Mouse (Mus musculus) midbrain, embryonic 14.5 days (tissue): ENCODE data around the gene Tcerg1l. TPM values are rescaled to one million over a fixed set of nuclear protein-coding genes. Genes with fewer than 3 reads are reported as not detected.

ENCODE experiments used
- ATAC-seq: fragments of 200-750 bp; cut with Nextera tagmentation; 2 replicates; pipeline ENCODE4 v1.8.0; 2017; ENCODE audit warnings: moderate number of reproducible peaks, moderate library complexity; ENCODE audit not compliant: low FRiP score, low TSS enrichment
- DNase-seq: peaks from one replicate; pipeline ENCODE4 v3.0.0-alpha.2; 2015
- H3K27ac ChIP-seq: fragments of 300-500 bp; sonication (generic); replicated peaks from 2 replicates; pipeline ENCODE4 v1.5.1; 2014; ENCODE audit warnings: mild to moderate bottlenecking, low read depth, low read length, moderate library complexity
- H3K27me3 ChIP-seq: fragments of 300-500 bp; sonication (generic); 2 replicates; pipeline ENCODE4 v1.6.1; 2014; ENCODE audit warnings: low read length, control low read depth, mixed read lengths; ENCODE audit not compliant: control insufficient read depth, insufficient read depth
- H3K36me3 ChIP-seq: fragments of 300-500 bp; sonication (generic); 2 replicates; pipeline ENCODE4 v1.6.1; 2014; ENCODE audit warnings: low read length, control low read depth; ENCODE audit not compliant: control insufficient read depth, insufficient read depth
- H3K4me1 ChIP-seq: fragments of 300-500 bp; sonication (generic); 2 replicates; pipeline ENCODE4 v1.6.1; 2014; ENCODE audit warnings: mild to moderate bottlenecking, antibody characterized with exemption, low read length, control low read depth; ENCODE audit not compliant: control insufficient read depth, insufficient read depth
- H3K4me2 ChIP-seq: fragments of 300-500 bp; sonication (generic); 2 replicates; pipeline ENCODE4 v1.6.1; 2014; ENCODE audit warnings: mild to moderate bottlenecking, low read length, moderate library complexity
- H3K4me3 ChIP-seq: fragments of 300-500 bp; sonication (generic); replicated peaks from 2 replicates; pipeline ENCODE4 v1.5.1; 2014; ENCODE audit warnings: low read depth, low read length
- H3K9ac ChIP-seq: fragments of 300-500 bp; sonication (generic); replicated peaks from 2 replicates; pipeline ENCODE4 v1.6.1; 2014; ENCODE audit warnings: mild to moderate bottlenecking, low read length, moderate library complexity
- H3K9me3 ChIP-seq: fragments of 300-500 bp; sonication (generic); 2 replicates; pipeline ENCODE4 v1.6.1; 2016; ENCODE audit warnings: low read length, control low read depth, mixed read lengths; ENCODE audit not compliant: control insufficient read depth
- whole genome bisulfite sequencing: fragments of 180-500 bp; shearing (Covaris S2); extraction: QIAGEN DNeasy Blood & Tissue Kit; methylation state at CpG from one replicate; pipeline ENCODE4 v1.1.7; 2014; 5-methylcytosine and 5-hydroxymethylcytosine counted together
- polyA plus RNA-seq: library from polyadenylated mRNA; unstranded; fragments of >200 nt; fragmentation: Nextera tagmentation; extraction: Ambion mirVana; gene quantifications from 2 replicates; pipeline ENCODE4 v1.2.1, GENCODE M21; 2014

Tcerg1l gene
- polyA plus RNA-seq, 1 experiment from 2014 or later = 18.7 TPM

DNA sequence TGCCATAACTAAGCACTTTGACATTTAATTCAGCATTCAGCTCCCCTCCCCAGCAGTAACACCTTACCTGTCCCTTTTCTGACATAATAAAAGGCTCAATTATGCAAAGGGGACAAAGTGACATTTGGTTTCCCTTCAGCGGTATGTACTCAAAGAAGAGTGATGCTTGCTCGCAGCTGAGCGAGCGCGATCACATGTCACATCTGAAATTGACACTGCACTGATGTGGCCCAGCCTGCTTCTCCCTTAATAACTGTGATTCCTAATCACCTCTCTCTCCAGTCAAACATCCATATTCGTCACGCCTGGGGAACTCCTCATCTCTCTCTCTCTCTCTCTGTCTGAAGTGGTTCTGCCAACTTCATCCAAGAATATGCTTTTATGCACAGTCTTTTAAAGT lies 126.2 kb downstream of the Tcerg1l start:
- peak; percentile 24 for DNase-seq
- H3K4me1 ChIP-seq = no peaks in the 10 kb centered on the region
- H3K36me3 ChIP-seq = no peaks in the 10 kb centered on the region
- 64% methylated on average over 7 of the region's 7 CpGs for whole genome bisulfite sequencing
- no peak overlapping the region for H3K4me3 ChIP-seq
- no peak overlapping the region for H3K9ac ChIP-seq
- no peak overlapping the region for H3K27ac ChIP-seq
- H3K4me2 ChIP-seq = no peak overlapping the region
- H3K27me3 ChIP-seq = no peaks in the 10 kb centered on the region
- H3K9me3 ChIP-seq = no peaks in the 10 kb centered on the region
- ATAC-seq = no peak

DNA sequence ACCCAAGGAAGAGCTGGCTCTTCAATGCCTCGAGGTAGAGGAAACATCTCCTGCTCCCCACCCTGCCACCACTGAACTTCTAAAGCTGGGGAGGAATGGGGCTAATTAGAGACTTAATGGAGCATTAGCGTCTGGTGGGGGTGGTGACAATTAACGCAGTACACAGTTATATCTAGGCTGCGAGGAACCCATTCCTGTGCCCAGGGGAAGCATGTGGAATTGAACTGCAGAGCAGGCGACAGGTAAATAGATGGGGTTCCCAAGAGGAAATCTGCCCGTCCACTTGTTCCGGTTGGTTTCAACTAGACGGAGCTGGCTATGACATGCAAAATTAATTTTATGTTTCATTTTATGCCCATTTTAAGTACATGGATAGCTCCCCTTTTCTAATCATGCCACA lies 128.1 kb downstream of the Tcerg1l start:
- no peaks in the 10 kb centered on the region for H3K9me3 ChIP-seq
- H3K27ac ChIP-seq = no peak overlapping the region
- no peak overlapping the region for H3K4me3 ChIP-seq
- WGBS = 82% methylated on average over 8 of the region's 8 CpGs
- DNase-seq (no peak), ATAC-seq (no peak)
- H3K4me1 ChIP-seq = no peaks in the 10 kb centered on the region
- H3K4me2 ChIP-seq = no peak overlapping the region
- H3K27me3 ChIP-seq = no peaks in the 10 kb centered on the region
- H3K9ac ChIP-seq = no peak overlapping the region
- no peaks in the 10 kb centered on the region for H3K36me3 ChIP-seq

DNA sequence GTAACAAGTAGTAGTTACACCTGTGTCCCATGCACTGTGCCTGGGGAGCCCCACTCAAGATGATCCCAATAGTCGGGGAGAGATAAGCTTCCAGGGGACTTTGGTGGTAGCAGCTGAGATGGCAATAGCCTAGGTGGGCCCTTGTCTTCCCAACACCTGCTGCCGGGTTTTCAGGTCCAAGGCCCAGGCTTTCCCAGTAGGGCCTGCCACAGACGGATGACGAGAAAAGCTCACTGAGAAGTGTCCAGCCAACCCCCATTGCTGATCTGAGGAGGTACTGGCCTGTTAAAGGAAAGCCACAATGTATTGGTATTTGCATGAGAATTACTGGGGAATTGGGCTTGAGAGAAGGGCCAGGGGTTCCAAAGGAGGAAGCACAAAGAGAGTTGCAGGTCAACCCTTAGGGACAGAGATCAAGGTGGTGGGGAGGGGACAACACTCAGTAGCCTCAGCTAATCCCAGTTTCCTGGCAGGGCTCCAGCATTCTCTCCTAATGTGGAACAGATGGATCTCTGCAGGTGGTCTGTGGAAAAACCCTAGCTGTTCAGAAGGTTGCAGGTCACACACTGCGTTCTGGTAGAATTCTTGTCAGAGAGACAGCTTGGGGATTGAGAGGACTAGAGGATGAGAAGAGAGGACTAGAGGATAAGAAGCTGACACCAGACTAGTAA lies 129.4 kb downstream of the Tcerg1l start:
- no peaks in the 10 kb centered on the region for H3K36me3 ChIP-seq
- H3K27ac ChIP-seq = no peak overlapping the region
- DNase-seq (peak; percentile 43), ATAC-seq (no peak)
- no peaks in the 10 kb centered on the region for H3K4me1 ChIP-seq
- no peak overlapping the region for H3K9ac ChIP-seq
- H3K4me2 ChIP-seq = no peak overlapping the region
- WGBS = 43% methylated on average over 5 of the region's 5 CpGs
- no peak overlapping the region for H3K4me3 ChIP-seq
- H3K27me3 ChIP-seq = no peaks in the 10 kb centered on the region
- no peaks in the 10 kb centered on the region for H3K9me3 ChIP-seq

DNA sequence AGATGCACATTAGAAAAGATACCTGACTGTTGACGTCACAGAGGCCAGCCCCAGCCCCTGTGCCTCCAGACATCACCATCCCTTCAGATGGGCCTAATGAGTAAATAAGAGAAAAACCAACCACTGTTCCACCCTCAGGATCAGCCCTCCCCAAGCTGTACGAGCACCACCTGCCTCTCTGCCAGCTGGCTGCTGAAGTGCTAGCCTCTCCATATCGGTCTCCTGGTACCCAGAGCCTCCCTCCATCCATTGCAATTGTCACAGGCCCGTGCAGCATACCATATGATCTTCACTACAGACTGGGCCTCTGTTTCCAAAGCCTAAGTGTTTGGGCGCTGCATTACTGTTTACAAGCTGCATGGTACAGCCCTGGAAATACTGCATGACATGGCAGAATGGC lies 148.9 kb downstream of the Tcerg1l start:
- no peak for ATAC-seq
- 77% methylated on average over 5 of the region's 5 CpGs for WGBS
- H3K27ac ChIP-seq = no peak overlapping the region

DNA sequence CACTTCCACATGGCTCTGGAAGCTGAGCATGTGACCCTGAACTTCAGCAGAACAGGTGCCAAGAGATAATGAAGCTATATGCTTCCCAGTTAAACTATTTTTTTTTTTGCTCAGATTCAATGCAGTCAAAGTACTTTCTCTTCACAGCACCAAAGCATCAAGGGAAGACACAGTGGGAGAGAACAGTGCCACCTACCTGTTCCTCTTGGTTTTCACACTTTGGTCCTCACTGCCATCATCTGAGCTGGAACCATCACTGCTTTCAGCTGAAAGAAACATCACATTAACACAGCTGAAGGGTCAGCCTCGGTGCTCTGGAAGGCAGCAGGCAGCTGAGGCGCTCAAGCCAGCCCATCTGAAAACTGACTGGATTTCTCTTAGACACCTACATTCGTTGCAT lies 149.4 kb downstream of the Tcerg1l start:
- H3K9me3 ChIP-seq = no peaks in the 10 kb centered on the region
- H3K36me3 ChIP-seq = no peaks in the 10 kb centered on the region
- no peak overlapping the region for H3K27ac ChIP-seq
- no peak overlapping the region for H3K4me2 ChIP-seq
- DNase-seq (peak; percentile 60), ATAC-seq (no peak)
- no peak overlapping the region for H3K4me3 ChIP-seq
- no peak overlapping the region for H3K9ac ChIP-seq
- WGBS = 74% methylated on average over 3 of the region's 3 CpGs
- no peaks in the 10 kb centered on the region for H3K27me3 ChIP-seq
- H3K4me1 ChIP-seq = no peaks in the 10 kb centered on the region

More for the DNA sequence above, 148.9 kb downstream of the Tcerg1l start:
- H3K4me1 ChIP-seq = no peaks in the 10 kb centered on the region
- H3K4me2 ChIP-seq = no peak overlapping the region
- no peaks in the 10 kb centered on the region for H3K36me3 ChIP-seq
- no peaks in the 10 kb centered on the region for H3K9me3 ChIP-seq
- H3K9ac ChIP-seq = no peak overlapping the region
- no peak for DNase-seq
- H3K4me3 ChIP-seq = no peak overlapping the region
- no peaks in the 10 kb centered on the region for H3K27me3 ChIP-seq

DNA sequence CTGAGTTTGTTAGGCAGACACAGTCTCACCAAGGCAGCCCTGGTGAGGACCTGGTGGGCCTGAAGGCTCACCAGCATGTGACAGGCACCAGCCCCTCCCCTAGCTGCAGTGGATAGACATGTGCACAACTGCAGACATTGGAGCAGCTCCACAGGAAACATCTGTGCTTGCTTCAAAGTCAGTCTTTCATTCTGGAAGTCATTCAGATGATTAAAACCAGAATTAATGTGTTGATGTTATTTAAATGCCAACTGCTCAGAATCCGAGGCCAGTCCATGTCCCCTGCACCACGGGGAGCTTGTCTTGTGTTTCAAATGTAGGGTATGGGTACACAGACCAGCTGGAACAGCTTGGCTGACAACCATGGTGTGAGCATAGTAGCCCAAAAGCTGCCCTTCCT lies 150.8 kb downstream of the Tcerg1l start:
- H3K27me3 ChIP-seq = no peaks in the 10 kb centered on the region

DNA sequence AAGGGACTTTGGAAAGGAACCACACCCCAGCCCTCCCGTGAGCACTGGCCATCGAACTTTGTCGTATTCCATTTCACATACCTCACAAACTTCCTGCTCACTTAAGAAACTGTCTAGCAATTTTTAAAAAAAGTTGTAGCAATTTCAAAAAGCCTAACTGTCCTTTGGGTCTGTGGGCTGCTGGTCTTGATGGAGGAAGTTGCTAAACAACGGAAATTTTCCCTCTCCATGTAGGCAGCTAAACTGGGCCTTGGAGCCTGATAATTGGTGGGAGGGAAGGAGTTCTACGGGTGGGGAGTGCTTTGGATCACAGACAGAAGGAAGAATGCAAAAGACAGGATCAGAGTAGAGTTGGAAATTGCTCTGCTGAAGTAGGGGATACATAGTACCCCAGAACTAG lies 155.3 kb downstream of the Tcerg1l start:
- H3K9ac ChIP-seq = no peak overlapping the region
- no peak overlapping the region for H3K4me2 ChIP-seq
- 93% methylated on average over 5 of the region's 5 CpGs for WGBS
- DNase-seq = no peak
- no peak overlapping the region for H3K4me3 ChIP-seq
- ATAC-seq = no peak
- no peaks in the 10 kb centered on the region for H3K4me1 ChIP-seq
- H3K36me3 ChIP-seq = no peaks in the 10 kb centered on the region
- H3K9me3 ChIP-seq = no peaks in the 10 kb centered on the region
- no peak overlapping the region for H3K27ac ChIP-seq
- H3K27me3 ChIP-seq = no peaks in the 10 kb centered on the region

More for the DNA sequence above, 150.8 kb downstream of the Tcerg1l start:
- Histone ChIP-seq H3K4me1 (no peaks in the 10 kb centered on the region), H3K4me3 (no peak overlapping the region), H3K4me2 (no peak overlapping the region), H3K9ac (no peak overlapping the region), H3K36me3 (no peaks in the 10 kb centered on the region), H3K27ac (no peak overlapping the region), H3K9me3 (no peaks in the 10 kb centered on the region)
- ATAC-seq (no peak), DNase-seq (no peak)
- 45% methylated on average over 2 of the region's 2 CpGs for WGBS

DNA sequence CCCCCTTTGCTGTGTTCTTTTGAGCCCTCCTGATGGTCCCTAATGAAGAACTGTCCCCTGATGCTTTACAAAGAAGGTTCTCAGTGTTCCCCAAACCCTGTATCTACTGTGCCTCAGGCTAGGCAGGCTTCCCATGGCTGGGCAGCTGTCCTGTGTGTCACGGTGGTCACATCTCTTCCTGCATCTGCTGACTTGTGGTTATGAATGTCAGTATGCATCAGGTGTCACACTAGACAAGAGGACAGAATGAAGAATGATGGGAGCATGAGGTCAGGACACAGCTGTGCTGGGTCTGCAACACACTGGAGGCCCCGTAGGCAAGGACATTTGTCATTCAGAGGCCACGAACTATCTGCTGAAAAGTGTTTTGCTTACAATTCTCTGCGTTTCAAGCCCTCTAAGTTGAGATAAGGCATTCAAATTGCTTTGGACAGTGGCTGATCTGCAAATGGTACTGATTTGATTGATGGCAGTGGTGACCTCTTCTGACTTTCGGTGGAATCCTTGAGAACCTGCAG lies 159.8 kb downstream of the Tcerg1l start:
- Histone ChIP-seq H3K9ac (no peak overlapping the region), H3K27me3 (no peaks in the 10 kb centered on the region), H3K27ac (no peak overlapping the region), H3K4me3 (no peak overlapping the region), H3K36me3 (no peaks in the 10 kb centered on the region), H3K4me2 (no peak overlapping the region), H3K9me3 (no peaks in the 10 kb centered on the region), H3K4me1 (no peaks in the 10 kb centered on the region)
- WGBS = 81% methylated on average over 5 of the region's 5 CpGs
- ATAC-seq (no peak), DNase-seq (no peak)

DNA sequence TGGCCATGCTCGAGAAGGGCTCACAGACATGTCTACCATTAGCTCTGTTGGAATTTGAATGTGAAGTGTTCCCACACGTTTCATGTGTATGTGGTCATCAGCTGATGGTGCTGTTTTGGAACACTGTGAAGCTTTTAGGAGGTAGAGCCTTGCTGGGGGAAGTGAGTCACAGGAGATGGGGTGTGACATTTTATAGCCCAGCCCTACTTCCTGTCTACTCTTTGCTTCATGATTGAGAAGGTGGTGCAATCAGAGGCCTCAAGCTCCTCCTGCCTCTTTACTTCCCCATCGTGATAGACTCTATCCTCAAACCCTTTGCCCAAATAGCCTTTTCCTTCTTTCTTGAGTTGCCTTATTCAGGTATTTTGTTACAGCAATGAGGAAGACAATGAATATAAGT lies 173.3 kb downstream of the Tcerg1l start:
- Histone ChIP-seq H3K9me3 (no peaks in the 10 kb centered on the region), H3K4me2 (no peak overlapping the region), H3K27me3 (no peaks in the 10 kb centered on the region), H3K4me3 (no peak overlapping the region), H3K9ac (no peak overlapping the region), H3K27ac (no peak overlapping the region), H3K36me3 (no peaks in the 10 kb centered on the region), H3K4me1 (no peaks in the 10 kb centered on the region)
- DNase-seq (no peak), ATAC-seq (no peak)
- WGBS = 84% methylated on average over 3 of the region's 3 CpGs
